Mouse (Mus musculus): ENCODE results near the gene Usp28. TPM values are rescaled to one million over a fixed set of nuclear protein-coding genes. Genes with fewer than 3 reads are reported as not detected.
"Not testable (repeated sequence)": the region's sequence is repeated elsewhere in the genome, so short reads cannot be mapped to it uniquely, and the experiment has no call there.

Usp28 gene
- total and polyA plus RNA-seq, 2 experiments from 2014 or later = 17.0 to 18.4 TPM

DNA sequence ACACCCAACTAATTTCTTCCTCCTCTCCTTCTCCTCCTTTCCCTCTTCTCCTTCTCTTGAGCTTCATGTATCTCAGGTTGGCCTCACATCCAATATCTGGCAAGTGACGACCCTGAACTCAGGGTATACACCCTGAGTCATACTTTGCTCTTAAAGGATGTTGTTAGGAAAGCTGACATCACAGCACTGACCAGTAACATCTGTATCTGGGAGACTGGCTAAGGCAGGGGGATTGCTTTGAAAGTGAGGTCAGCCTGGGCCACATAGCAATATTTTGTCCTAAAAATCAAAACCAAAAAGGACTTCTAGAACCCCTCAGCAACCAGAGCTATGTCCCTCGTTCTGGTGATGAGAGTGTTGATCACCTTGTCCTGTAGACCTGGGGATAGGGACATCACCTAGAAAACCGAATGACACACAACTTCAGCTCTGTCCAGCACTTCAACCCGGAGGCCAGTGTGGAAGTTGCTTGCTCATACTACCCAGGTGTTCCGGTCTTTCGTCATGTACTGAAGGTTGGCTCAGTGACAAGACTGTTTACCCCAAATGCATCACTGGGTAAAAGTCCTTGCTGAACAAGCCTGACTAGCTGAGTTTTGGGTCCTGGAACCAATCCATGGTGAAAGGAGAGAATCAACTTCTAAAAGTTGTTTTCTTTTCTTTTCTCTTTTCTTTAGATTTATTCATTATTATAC lies 8.4 kb upstream of the Usp28 start:
- no peaks in the 10 kb centered on the region for H3K27me3 ChIP-seq (ENCODE audit: insufficient read depth, low read length)
- H3K4me1 ChIP-seq (ENCODE audit: insufficient read depth, low read length) = no peaks in the 10 kb centered on the region
- H3K4me2 ChIP-seq (ENCODE audit: low read depth, low read length) = no peak overlapping the region
- H3K9ac ChIP-seq (replicated peaks; ENCODE audit: low read length) = no peak overlapping the region
- no peak overlapping the region for H3K27ac ChIP-seq
- 84% methylated on average over 6 of the region's 6 CpGs for WGBS
- no peaks in the 10 kb centered on the region for H3K9me3 ChIP-seq (ENCODE audit: low read length)
- no peaks in the 10 kb centered on the region for H3K36me3 ChIP-seq (ENCODE audit: insufficient read depth, low read length)
- TF ChIP-seq CTCF (IDR thresholded peaks at IDR 0.05; ENCODE audit: low read depth) = no peak
- no peak for ATAC-seq
- no peak for DNase-seq (ENCODE audit: low spot score)
- no peak overlapping the region for H3K4me3 ChIP-seq (ENCODE audit: low read length)

DNA sequence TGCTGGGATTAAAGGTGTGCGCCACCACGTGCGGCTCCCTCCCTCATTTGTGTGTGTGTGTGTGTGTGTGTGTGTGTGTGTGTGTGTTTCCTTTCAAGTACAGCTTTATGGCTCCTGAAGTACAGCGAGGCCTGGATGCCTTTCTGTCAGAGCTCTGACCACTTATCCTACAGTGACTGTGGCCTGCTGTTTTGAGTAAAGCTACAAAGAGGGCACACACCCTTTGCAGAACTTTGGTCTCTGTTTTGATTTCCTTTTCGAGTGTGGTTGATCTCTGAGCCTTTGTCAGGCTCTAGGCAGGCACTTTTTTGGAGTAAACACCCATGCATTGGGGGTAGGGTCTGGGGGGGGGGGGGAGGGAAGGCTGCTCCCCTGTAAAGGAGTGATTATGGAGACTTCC lies 4.8 kb upstream of the Usp28 start:
- ATAC-seq (no peak), DNase-seq (ENCODE audit: low spot score) (no peak)
- no peak for TF ChIP-seq CTCF (IDR thresholded peaks at IDR 0.05; ENCODE audit: low read depth)
- Histone ChIP-seq H3K4me3 (ENCODE audit: low read length) (no peak overlapping the region), H3K9ac (replicated peaks; ENCODE audit: low read length) (no peak overlapping the region), H3K4me2 (ENCODE audit: low read depth, low read length) (no peak overlapping the region), H3K9me3 (ENCODE audit: low read length) (no peaks in the 10 kb centered on the region), H3K27ac (no peak overlapping the region), H3K4me1 (ENCODE audit: insufficient read depth, low read length) (no peaks in the 10 kb centered on the region), H3K27me3 (ENCODE audit: insufficient read depth, low read length) (no peaks in the 10 kb centered on the region), H3K36me3 (ENCODE audit: insufficient read depth, low read length) (no peaks in the 10 kb centered on the region)
- WGBS = 79% methylated on average over 5 of the region's 5 CpGs

DNA sequence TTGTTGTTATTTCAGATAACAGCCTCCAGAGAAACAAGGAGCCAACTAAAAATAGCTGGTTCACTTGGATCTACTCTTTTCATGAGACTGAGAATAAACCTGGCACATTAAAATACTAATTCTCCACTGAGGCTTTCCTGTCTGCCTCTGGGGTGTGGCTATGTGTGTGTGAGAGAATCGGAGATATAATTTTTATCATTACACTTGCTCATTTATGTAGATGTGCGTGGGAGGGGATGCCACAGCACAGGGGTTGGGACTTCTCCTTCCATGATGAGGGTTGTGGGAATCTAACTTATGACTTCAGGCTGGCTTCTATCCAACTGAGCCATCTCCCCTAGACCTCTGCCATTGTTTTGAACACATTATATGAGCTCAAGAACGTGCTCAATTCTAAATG lies 4.4 kb upstream of the Usp28 start:
- no peak overlapping the region for H3K4me2 ChIP-seq (ENCODE audit: low read depth, low read length)
- 69% methylated on average over 3 of the region's 3 CpGs for whole genome bisulfite sequencing
- ATAC-seq = no peak
- H3K4me1 ChIP-seq (ENCODE audit: insufficient read depth, low read length) = no peaks in the 10 kb centered on the region
- no peaks in the 10 kb centered on the region for H3K36me3 ChIP-seq (ENCODE audit: insufficient read depth, low read length)
- H3K27ac ChIP-seq = no peak overlapping the region
- no peak for DNase-seq (ENCODE audit: low spot score)
- no peaks in the 10 kb centered on the region for H3K9me3 ChIP-seq (ENCODE audit: low read length)
- TF ChIP-seq CTCF (IDR thresholded peaks at IDR 0.05; ENCODE audit: low read depth) = no peak
- no peak overlapping the region for H3K9ac ChIP-seq (replicated peaks; ENCODE audit: low read length)
- H3K4me3 ChIP-seq (ENCODE audit: low read length) = no peak overlapping the region
- H3K27me3 ChIP-seq (ENCODE audit: insufficient read depth, low read length) = no peaks in the 10 kb centered on the region

DNA sequence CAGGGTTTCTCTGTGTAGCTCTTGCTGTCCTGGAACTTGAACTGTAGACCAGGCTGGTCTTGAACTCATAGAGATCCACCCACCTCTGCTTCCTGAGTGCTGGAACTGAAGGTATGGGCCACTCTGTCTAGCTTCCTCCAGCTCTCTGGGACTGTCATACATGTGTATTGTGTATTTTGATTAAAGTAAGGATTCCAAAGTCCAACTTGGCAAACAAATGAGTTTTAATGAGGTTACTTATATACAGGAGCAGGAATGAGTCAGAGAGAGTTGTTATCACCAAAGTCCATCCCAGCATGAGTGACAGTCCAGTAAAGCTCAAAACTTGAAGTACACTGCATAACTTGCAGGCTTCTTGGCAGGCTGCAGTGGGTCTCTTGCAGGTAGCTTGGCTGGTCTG lies 3.3 kb upstream of the Usp28 start:
- Histone ChIP-seq H3K27me3 (ENCODE audit: insufficient read depth, low read length) (no peaks in the 10 kb centered on the region), H3K4me3 (ENCODE audit: low read length) (no peak overlapping the region), H3K36me3 (ENCODE audit: insufficient read depth, low read length) (no peaks in the 10 kb centered on the region), H3K27ac (no peak overlapping the region), H3K4me1 (ENCODE audit: insufficient read depth, low read length) (no peaks in the 10 kb centered on the region), H3K9me3 (ENCODE audit: low read length) (no peaks in the 10 kb centered on the region), H3K4me2 (ENCODE audit: low read depth, low read length) (no peak overlapping the region), H3K9ac (replicated peaks; ENCODE audit: low read length) (no peak overlapping the region)
- no peak for ATAC-seq
- TF ChIP-seq CTCF (IDR thresholded peaks at IDR 0.05; ENCODE audit: low read depth) = no peak
- no peak for DNase-seq (ENCODE audit: low spot score)

DNA sequence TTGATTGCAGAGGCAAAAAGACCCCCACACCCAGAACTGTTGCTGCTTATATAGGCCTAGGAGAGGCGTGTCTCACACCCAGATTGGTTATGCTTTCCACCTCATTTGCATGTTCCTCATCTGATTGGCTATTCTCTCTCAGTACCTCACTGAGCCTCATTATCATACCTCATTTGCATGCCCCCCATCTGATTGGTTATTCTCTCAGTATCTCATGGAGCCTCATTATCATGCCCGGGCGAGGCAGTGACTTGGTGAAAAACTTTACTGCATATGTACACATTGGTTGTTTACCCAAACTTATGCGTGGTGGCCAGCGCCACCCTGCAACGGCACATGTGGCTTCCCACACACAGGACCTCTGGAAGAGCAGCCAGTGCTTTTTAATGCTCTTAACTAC lies 1.4 kb upstream of the Usp28 start:
- H3K27me3 ChIP-seq (ENCODE audit: insufficient read depth, low read length); H3K36me3 ChIP-seq (ENCODE audit: insufficient read depth, low read length); H3K9ac ChIP-seq (replicated peaks; ENCODE audit: low read length); H3K4me2 ChIP-seq (ENCODE audit: low read depth, low read length); ATAC-seq; H3K27ac ChIP-seq; DNase-seq (ENCODE audit: low spot score); H3K4me3 ChIP-seq (ENCODE audit: low read length); H3K4me1 ChIP-seq (ENCODE audit: insufficient read depth, low read length); H3K9me3 ChIP-seq (ENCODE audit: low read length): not testable (repeated sequence)
- 92% methylated on average over 6 of the region's 6 CpGs for WGBS

DNA sequence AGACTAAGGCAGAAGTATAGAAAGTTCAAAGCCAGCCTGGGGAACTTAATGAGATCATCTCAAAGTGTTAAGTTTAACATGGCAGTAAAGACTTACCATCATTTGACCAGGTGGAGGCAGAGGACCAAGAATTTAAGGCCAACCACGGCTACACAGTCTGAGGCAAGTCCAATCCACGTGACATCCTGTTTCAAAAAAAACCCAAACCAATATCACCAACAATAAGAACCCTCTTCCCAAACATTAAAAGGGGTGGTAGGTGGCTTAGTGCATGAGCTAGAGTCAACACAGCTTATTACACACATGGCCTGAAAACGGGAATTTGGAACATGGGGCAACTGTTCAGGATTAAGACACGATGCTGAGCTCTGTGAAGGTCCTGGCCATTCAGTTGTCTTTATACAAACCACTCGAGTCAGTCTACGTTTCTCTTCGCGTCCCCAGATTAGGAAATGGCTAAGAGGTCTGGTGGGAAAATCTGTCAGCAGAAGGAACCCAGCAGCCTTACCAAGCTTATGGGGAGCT lies 793 bp upstream of the Usp28 start:
- H3K4me2 ChIP-seq (ENCODE audit: low read depth, low read length) = peak overlapping the region; percentile 66
- peak overlapping the region; percentile 90 for H3K27ac ChIP-seq
- TF ChIP-seq CTCF (IDR thresholded peaks at IDR 0.05; ENCODE audit: low read depth) = no peak; the same call in 1 of the 2 replicates
- peak overlapping the region; percentile 67 for H3K9ac ChIP-seq (replicated peaks; ENCODE audit: low read length)
- 25% methylated on average over 8 of the region's 8 CpGs for WGBS
- H3K4me1 ChIP-seq (ENCODE audit: insufficient read depth, low read length) = peaks cover 7% of the 10 kb centered on the region
- no peaks in the 10 kb centered on the region for H3K27me3 ChIP-seq (ENCODE audit: insufficient read depth, low read length)
- peak overlapping the region; percentile 81 for H3K4me3 ChIP-seq (ENCODE audit: low read length)
- ATAC-seq (no peak), DNase-seq (ENCODE audit: low spot score) (no peak)
- H3K9me3 ChIP-seq (ENCODE audit: low read length) = no peaks in the 10 kb centered on the region
- no peaks in the 10 kb centered on the region for H3K36me3 ChIP-seq (ENCODE audit: insufficient read depth, low read length)

DNA sequence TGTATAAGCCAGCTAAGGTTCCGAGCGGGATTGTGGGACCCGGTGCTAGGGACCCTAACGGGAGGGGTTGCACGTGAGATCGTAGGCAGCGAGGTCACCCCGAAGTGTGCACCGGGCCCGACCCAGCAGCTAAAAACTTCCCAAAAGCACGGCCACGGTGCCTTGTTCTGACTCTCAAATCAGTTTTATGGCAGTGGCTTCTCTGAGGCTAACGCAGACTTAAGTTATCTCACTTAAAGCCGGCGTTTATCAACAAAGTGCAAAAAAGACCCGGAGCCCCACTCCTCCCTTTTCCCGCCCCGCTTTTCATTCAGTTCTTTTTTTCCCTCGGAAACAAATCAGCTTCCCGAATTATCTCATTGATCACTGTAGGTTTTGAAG lies 523 bp downstream of the Usp28 start:
- Histone ChIP-seq H3K4me1 (ENCODE audit: insufficient read depth, low read length) (peaks cover 7% of the 10 kb centered on the region), H3K9ac (replicated peaks; ENCODE audit: low read length) (peak overlapping the region; percentile 67), H3K4me2 (ENCODE audit: low read depth, low read length) (peak overlapping the region; percentile 66), H3K4me3 (ENCODE audit: low read length) (peak overlapping the region; percentile 81), H3K27ac (peak overlapping the region; percentile 90), H3K36me3 (ENCODE audit: insufficient read depth, low read length) (no peaks in the 10 kb centered on the region), H3K9me3 (ENCODE audit: low read length) (no peaks in the 10 kb centered on the region), H3K27me3 (ENCODE audit: insufficient read depth, low read length) (no peaks in the 10 kb centered on the region)
- DNase-seq (ENCODE audit: low spot score) (no peak), ATAC-seq (no peak)
- 0% methylated on average over 20 of the region's 20 CpGs for WGBS
- no peak for TF ChIP-seq CTCF (IDR thresholded peaks at IDR 0.05; ENCODE audit: low read depth)

Measured in hindbrain, postnatal 0 days (tissue).